Mouse (Mus musculus) stomach, postnatal 0 days (tissue): ENCODE data around the gene Gpr182.
"Not testable (repeated sequence)": the region's sequence is repeated elsewhere in the genome, so short reads cannot be mapped to it uniquely, and the experiment has no call there.

Source experiments
- CTCF ChIP-seq: IDR thresholded peaks from 2 replicates; pipeline ENCODE4 v1.5.1; 2016; ENCODE audit warnings: antibody characterized with exemption, low read depth, mild to moderate bottlenecking, moderate library complexity
- EP300 ChIP-seq: optimal IDR thresholded peaks from 2 replicates; pipeline ENCODE3; 2016; ENCODE audit warnings: antibody characterized with exemption

- not testable (repeated sequence) for TF ChIP-seq CTCF, EP300
Observed at GRCm38 (mm10) chr10:127785411-127785810, 33.9 kb upstream of the Gpr182 start.
